Comparison of ENCODE assay signal across 20 mouse cellular contexts in the genomic region with DNA sequence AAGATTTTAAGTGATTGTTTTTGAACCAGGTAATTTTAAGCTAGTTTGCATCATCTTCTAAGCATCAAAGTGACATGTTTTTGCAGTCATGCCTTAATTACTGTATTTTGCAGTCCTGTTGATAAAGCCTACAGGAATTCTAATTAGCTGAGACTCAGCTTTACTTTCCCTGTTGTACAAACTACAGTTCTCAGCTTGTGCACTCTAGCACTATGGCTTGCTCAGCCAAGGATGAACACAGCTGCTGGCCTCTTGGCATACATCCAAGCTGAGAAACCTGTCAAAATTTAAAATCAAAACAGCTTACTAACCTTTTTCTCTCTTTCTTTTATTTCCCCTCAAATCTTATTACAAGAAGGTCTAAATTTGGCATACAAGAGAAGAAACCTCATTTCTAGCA.
A peak's percentile ranks its signal among the peaks of the same experiment; 100 is the strongest.
DNase-seq lines count a peak whose midpoint lies in the region; ATAC-seq and TF ChIP-seq lines count a peak whose summit lies in the region.
"Had no signal": no experiment of that assay in that cellular context is flagged by ENCODE, and none has a peak within 500 bp of the region (broad histone marks: within the 10 kb centered on the region; RNA-seq: fewer than 3 reads in every experiment).

No protein-coding gene starts in this region.

- no peaks in the 10 kb centered on the region for H3K27me3 ChIP-seq in forebrain, embryonic 14.5 days (replicated peaks; ENCODE audit: control insufficient read depth, insufficient read depth, low read length)
- H3K27me3 ChIP-seq in forebrain, embryonic 16.5 days (replicated peaks; ENCODE audit: control insufficient read depth, insufficient read depth, low read length) = no peaks in the 10 kb centered on the region
- H3K27me3 ChIP-seq: CH12.LX; forebrain, embryonic 13.5 days; heart, embryonic 15.5 days had no signal

- no peak for TF ChIP-seq CTCF in brain, embryonic 14.5 days (IDR thresholded peaks at IDR 0.05; ENCODE audit: borderline replicate concordance, extremely low read depth, insufficient read depth, insufficient read length)

- no peak for TF ChIP-seq POLR2A in brain, embryonic 14.5 days (IDR thresholded peaks at IDR 0.05; ENCODE audit: borderline replicate concordance, extremely low read depth, insufficient read depth, insufficient read length, poor library complexity, severe bottlenecking)

- no peak overlapping the region for H3K9ac ChIP-seq in forebrain, embryonic 14.5 days (ENCODE audit: low read length)
- no peak overlapping the region for H3K9ac ChIP-seq in forebrain, embryonic 16.5 days (replicated peaks; ENCODE audit: low read depth, low read length)
- H3K9ac ChIP-seq: forebrain, embryonic 13.5 days; heart, embryonic 15.5 days had no signal

- ATAC-seq in forebrain, embryonic 14.5 days = peak; percentile 48
- ATAC-seq in forebrain, embryonic 16.5 days = no peak
- ATAC-seq: activated CD4-positive, CD25-positive, alpha-beta regulatory T cell, adult 4 months; forebrain, embryonic 13.5 days; hindbrain, embryonic 16.5 days; Patski had no signal

- intact Hi-C loops in left cerebral cortex, postnatal 4 days (cut with DNase I) = no loop called here

- H3K27ac ChIP-seq in forebrain, embryonic 14.5 days (ENCODE audit: low read depth, low read length) = no peak overlapping the region
- H3K27ac ChIP-seq in forebrain, embryonic 16.5 days (ENCODE audit: low read length) = no peak overlapping the region
- H3K27ac ChIP-seq: forebrain, embryonic 13.5 days; heart, adult 2 months; heart, embryonic 15.5 days had no signal

- no peaks in the 10 kb centered on the region for H3K36me3 ChIP-seq in forebrain, embryonic 14.5 days (ENCODE audit: control insufficient read depth, insufficient read depth, low read length)
- no peaks in the 10 kb centered on the region for H3K36me3 ChIP-seq in forebrain, embryonic 16.5 days (ENCODE audit: control insufficient read depth, insufficient read depth)
- H3K36me3 ChIP-seq: heart, embryonic 15.5 days had no signal

- H3K4me3 ChIP-seq in forebrain, embryonic 14.5 days (ENCODE audit: low read depth, low read length) = no peak overlapping the region
- H3K4me3 ChIP-seq in forebrain, embryonic 16.5 days (replicated peaks; ENCODE audit: low read length) = no peak overlapping the region
- H3K4me3 ChIP-seq: forebrain, embryonic 13.5 days; heart, adult 2 months; heart, embryonic 15.5 days had no signal

- H3K4me2 ChIP-seq in forebrain, embryonic 14.5 days (ENCODE audit: low read length) = no peak overlapping the region
- no peak overlapping the region for H3K4me2 ChIP-seq in forebrain, embryonic 16.5 days (ENCODE audit: low read length)
- H3K4me2 ChIP-seq: forebrain, embryonic 13.5 days; heart, embryonic 11.5 days; heart, embryonic 15.5 days had no signal

- H3K9me3 ChIP-seq in forebrain, embryonic 14.5 days (replicated peaks; ENCODE audit: control insufficient read depth, low read length) = no peaks in the 10 kb centered on the region
- H3K9me3 ChIP-seq in forebrain, embryonic 16.5 days (ENCODE audit: control insufficient read depth, low read length) = no peaks in the 10 kb centered on the region
- H3K9me3 ChIP-seq: forebrain, embryonic 13.5 days; heart, embryonic 15.5 days had no signal

- DNase-seq in cerebellum, postnatal 10 days = peak; percentile 22 to 32
- no peak for DNase-seq in cerebellum, postnatal 36 days
- peak; percentile 46 for DNase-seq in forebrain, embryonic 14.5 days (ENCODE audit: low spot score)
- DNase-seq in left cerebral cortex, postnatal 4 days = peak; percentile 27
- DNase-seq in left cerebral cortex, adult 8-10 months (ENCODE audit: low spot score in 2 of 2) = no peak
- DNase-seq in brain, embryonic 14.5 days (ENCODE audit: low read depth) = peak; percentile 62
- DNase-seq: adrenal gland, postnatal 14 days; cerebellum, adult 8-10 months; gastrocnemius, postnatal 14 days; heart, adult 2 months; heart, postnatal 14 days; kidney, adult 11 months had no signal

- H3K4me1 ChIP-seq in forebrain, embryonic 14.5 days (ENCODE audit: control insufficient read depth, insufficient read depth, low read length) = no peaks in the 10 kb centered on the region
- no peaks in the 10 kb centered on the region for H3K4me1 ChIP-seq in forebrain, embryonic 16.5 days (replicated peaks; ENCODE audit: control insufficient read depth, insufficient read depth, low read length)
- H3K4me1 ChIP-seq: forebrain, embryonic 13.5 days; heart, embryonic 15.5 days had no signal

Comparison
In these comparisons a context has a peak if more than half of its experiments do, and no peak if none do; other contexts are left out.
1. DNase-seq: peak in cerebellum, postnatal 10 days (2 of 2), forebrain, embryonic 14.5 days (single experiment), left cerebral cortex, postnatal 4 days (single experiment) and brain, embryonic 14.5 days (single experiment); none in cerebellum, postnatal 36 days (0 of 2) and left cerebral cortex, adult 8-10 months (0 of 2).